Mouse (Mus musculus): ENCODE data around the gene Acad12.
"Not testable (repeated sequence)": the region's sequence is repeated elsewhere in the genome, so short reads cannot be mapped to it uniquely, and the experiment has no call there.

Acad12 gene

DNA sequence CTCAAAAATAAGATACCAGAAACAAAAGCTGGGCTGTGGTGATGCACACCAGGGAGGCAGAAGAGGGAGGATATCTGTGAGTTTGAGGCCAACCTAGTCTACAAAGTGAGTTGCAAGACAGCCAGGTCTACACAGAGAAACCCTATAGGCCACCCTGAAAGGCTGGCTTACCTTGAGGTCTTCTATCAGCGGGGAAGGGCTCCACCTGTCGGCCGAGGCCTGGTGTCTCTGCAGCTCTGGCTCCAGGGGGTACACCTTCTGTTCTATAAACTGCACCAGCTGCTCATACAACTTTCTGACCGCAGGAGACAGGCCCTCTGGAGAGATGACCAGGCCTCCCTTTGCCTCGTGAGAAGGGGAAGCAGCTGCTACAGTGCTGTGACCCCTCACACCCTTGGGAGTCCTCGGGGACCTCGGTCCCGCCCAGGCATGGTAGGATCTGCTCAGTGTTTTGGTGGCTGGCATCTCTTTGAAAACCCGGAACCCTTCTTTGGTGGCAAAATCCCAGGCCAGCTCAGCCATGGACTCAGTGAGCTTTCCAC, 12.4 kb upstream of the Acad12 start:
- POLR2A ChIA-PET: not testable (repeated sequence)
- CTCF ChIA-PET: interaction anchor here in 3 of 4 experiments (0.5 to 1.1 kb wide), 4 partner anchors 39 to 632 kb away, joined by 3 read pairs; no protein-coding TSS in a partner anchor

GRCm38 (mm10) chr5:121627871-121628270, 9.1 kb upstream of the Acad12 start:
- CTCF ChIA-PET: interaction anchor here in 1 of 4 experiments (0.5 kb wide), 1 partner anchor 432 kb away, joined by 3 read pairs; no protein-coding TSS in a partner anchor
- POLR2A ChIA-PET: interaction anchor here in 1 of 4 experiments (0.7 to 1.0 kb wide), 2 partner anchors 8 to 10 kb away, joined by 3 read pairs; no protein-coding TSS in a partner anchor

DNA sequence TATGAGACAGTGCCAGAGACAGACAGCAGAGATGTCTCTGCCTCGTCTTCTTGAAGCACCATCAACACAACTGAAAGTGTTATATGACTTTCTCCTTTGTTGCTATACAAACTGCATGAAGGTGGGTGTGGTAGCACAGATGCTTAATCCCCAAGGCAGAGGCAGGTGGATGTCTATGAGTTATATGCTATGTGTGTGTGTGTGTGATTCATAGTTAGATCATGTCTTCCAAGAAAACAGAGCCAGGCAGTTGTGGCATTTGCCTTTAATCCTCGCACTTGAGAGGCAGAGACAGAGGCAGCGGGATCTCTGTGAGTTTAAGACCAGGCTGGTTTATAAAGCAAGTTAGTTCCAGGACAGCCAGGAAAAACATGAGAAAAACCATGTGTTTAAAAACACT, 4.5 kb upstream of the Acad12 start:
- ChIA-PET CTCF (interaction anchor here in 1 of 4 experiments (0.7 kb wide), 1 partner anchor 1284 kb away, joined by 8 read pairs; no protein-coding TSS in a partner anchor), POLR2A (interaction anchor here in 1 of 4 experiments (1.0 kb wide), 1 partner anchor 30 kb away, joined by 3 read pairs; the partner anchor contains the start of gene Aldh2)

DNA sequence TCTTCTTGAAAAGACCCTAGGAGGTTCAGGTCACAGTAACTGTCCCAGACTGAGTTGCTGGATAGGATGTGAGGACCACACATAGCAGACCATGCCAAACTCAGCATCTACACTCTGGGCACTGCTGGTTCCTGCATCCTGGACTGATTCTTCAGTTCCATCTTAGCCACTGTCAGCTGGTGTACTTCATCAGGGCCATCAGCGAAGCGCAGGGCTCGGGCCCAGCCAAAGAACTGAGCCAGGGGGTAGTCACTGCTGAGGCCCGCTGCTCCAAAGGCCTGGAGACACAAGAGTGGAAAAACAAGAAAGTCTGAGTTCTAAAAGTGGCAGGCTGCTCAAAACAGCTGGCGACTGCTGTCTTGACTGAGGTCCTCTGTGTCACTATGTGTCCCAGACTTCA, 2.4 kb upstream of the Acad12 start:
- ChIA-PET POLR2A (interaction anchor here (0.6 to 3.0 kb wide), 7 partner anchors 12 to 593 kb away, joined by 3 to 16 read pairs (median 6); no protein-coding TSS in a partner anchor), CTCF (interaction anchor here in 2 of 4 experiments (0.6 to 1.3 kb wide), 2 partner anchors 18 to 22 kb away, joined by 3 to 8 read pairs; no protein-coding TSS in a partner anchor)

- CTCF ChIA-PET: interaction anchor here in 2 of 4 experiments (0.6 to 0.7 kb wide), 3 partner anchors 109 to 311 kb away, joined by 3 to 5 read pairs (median 4); no protein-coding TSS in a partner anchor
- POLR2A ChIA-PET: interaction anchor here in 1 of 4 experiments (0.6 kb wide), 1 partner anchor 25 kb away, joined by 3 read pairs; no protein-coding TSS in a partner anchor
Observed at GRCm38 (mm10) chr5:121614921-121615320, 3.8 kb downstream of the Acad12 start.

DNA sequence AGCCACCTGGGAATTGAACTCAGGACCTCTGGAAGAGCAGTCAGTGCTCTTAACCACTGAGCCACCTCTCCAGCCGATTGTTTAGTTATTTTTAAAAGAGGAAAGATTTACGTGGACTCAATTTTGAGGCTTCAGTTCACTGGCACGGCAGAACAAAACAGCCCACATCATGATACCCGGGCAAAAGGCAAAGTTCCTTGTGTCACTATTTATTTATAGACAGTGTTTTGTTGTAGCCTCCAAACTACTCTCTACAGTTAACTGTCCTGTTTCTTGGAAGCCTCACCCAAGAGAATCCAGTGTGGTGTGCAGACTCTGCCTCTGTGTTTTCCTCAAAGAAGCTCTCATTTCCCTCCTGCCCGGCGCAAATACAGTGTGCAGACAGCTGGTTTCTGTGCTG, 6.7 kb downstream of the Acad12 start:
- CTCF ChIA-PET: interaction anchor here in 1 of 4 experiments (0.8 kb wide), 1 partner anchor 12 kb away, joined by 3 read pairs; no protein-coding TSS in a partner anchor
- POLR2A ChIA-PET: interaction anchor here in 2 of 4 experiments (0.5 to 0.6 kb wide), 2 partner anchors 187 to 238 kb away, joined by 3 read pairs; no protein-coding TSS in a partner anchor

DNA sequence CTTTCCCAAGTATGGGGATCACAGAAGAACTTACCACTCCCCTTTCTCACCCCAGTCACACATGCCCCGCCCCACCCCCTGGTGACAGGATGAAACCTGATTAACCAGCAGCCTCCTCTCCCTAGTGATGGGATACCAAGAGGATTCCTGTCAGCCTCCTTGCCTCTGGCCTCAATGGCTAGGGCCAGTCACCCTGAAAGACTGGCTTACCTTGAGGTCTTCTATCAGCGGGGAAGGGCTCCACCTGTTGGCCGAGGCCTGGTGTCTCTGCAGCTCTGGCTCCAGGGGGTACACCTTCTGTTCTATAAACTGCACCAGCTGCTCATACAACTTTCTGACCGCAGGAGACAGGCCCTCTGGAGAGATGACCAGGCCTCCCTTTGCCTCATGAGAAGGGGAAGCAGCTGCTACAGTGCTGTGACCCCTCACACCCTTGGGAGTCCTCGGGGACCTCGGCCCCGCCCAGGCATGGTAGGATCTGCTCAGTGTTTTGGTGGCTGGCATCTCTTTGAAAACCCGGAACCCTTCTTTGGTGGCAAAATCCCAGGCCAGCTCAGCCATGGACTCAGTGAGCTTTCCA, 9.1 kb downstream of the Acad12 start:
- ChIA-PET POLR2A (interaction anchor here in 1 of 4 experiments (1.1 kb wide), 1 partner anchor 66 kb away, joined by 5 read pairs; no protein-coding TSS in a partner anchor), CTCF (interaction anchor here in 1 of 4 experiments (0.6 kb wide), 3 partner anchors 8 to 114 kb away, joined by 3 to 4 read pairs (median 3); no protein-coding TSS in a partner anchor)

DNA sequence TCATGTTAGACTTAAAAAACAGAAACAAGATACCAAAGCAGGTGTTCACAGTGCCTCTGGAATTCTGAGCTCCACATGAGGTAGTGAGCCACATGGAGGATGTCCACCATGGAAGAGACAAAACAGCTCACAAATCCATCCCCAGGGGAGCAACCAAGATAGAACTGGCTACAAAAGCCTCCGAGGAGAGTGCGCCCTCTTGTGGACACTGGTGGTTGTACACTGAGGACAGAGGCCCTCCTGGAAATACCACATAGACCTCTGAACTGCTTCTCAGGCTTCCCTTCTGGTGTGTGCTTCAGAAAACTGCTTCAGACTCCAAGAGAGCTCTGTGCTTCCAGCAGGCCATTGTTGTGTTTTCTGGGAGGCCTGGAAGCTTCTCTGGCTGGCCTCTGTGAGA, 12.6 kb downstream of the Acad12 start:
- ChIA-PET POLR2A (interaction anchor here in 3 of 4 experiments (0.6 to 1.2 kb wide), 8 partner anchors 13 to 794 kb away, joined by 3 to 7 read pairs (median 3); partner anchors contain the start of gene Adam1b (in 1 of the 3)), CTCF (interaction anchor here (0.5 to 1.4 kb wide), 44 partner anchors 8 to 1212 kb away, joined by 3 to 8 read pairs (median 3); partner anchors contain the start of genes Aldh2 (in 1 of the 4), Erp29 (in 1 of the 4) and Tmem116 (in 1 of the 4))

- ChIA-PET CTCF (interaction anchor here in 1 of 4 experiments (0.9 kb wide), 1 partner anchor 18 kb away, joined by 3 read pairs; no protein-coding TSS in a partner anchor), POLR2A (interaction anchor here in 1 of 4 experiments (0.6 kb wide), 1 partner anchor 43 kb away, joined by 3 read pairs; no protein-coding TSS in a partner anchor)
Observed at GRCm38 (mm10) chr5:121603815-121604214, 14.9 kb downstream of the Acad12 start.

DNA sequence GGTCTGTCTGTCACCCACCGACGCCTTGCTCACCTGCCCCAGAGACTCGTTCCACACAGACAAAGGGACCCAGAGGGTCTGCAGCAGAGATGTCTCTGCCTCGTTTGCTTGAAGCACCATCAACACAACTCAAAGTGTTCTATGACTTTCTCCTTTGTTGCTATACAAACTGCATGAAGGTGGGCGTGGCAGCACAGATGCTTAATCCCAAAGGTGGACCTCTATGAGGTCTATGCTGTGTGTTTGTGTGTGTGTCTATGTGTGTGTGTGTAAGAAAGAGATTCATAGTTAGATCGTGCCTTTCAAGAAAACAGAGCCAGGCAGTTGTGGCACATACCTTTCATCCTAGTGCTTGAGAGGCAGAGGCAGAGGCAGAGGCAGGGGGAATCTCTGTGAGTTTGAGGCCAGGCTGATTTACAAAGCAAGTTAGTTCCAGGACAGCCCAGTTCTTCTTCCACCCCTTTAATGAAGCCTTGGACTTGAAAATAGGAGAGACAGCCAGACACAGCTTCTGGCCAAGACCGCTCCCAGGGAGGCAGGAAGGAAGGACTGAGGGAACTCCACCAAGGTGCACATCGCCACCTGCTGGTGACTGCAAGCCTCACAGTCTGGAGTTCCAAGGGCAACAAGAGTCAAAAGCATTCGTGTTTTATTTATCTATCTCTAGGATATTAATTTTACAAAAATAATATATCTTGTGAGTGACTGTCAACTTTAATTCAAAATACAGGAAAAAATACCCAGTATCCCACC, 17.0 kb downstream of the Acad12 start:
- CTCF ChIA-PET: interaction anchor here (0.6 to 2.5 kb wide), 36 partner anchors 8 to 153 kb away, joined by 3 to 18 read pairs (median 4); partner anchors contain the start of genes Aldh2 (in 2 of the 4) and Acad12 (in 1 of the 4)
- POLR2A ChIA-PET: interaction anchor here in 2 of 4 experiments (0.7 to 2.5 kb wide), 5 partner anchors 8 to 227 kb away, joined by 3 to 9 read pairs (median 3); partner anchors contain the start of gene Aldh2 (in 1 of the 2)

- ChIA-PET POLR2A (interaction anchor here in 3 of 4 experiments (0.7 to 2.1 kb wide), 14 partner anchors 9 to 201 kb away, joined by 3 to 16 read pairs (median 4); partner anchors contain the start of genes Acad12 (in 1 of the 3) and Naa25 (in 1 of the 3)), CTCF (interaction anchor here in 2 of 4 experiments (0.6 to 1.2 kb wide), 4 partner anchors 10 to 65 kb away, joined by 3 to 8 read pairs (median 4); no protein-coding TSS in a partner anchor)
Observed at GRCm38 (mm10) chr5:121598871-121599610, 19.7 kb downstream of the Acad12 start.

- ChIA-PET POLR2A (interaction anchor here in 3 of 4 experiments (0.7 to 2.1 kb wide), 11 partner anchors 8 to 154 kb away, joined by 3 to 16 read pairs (median 5); no protein-coding TSS in a partner anchor), CTCF (interaction anchor here in 2 of 4 experiments (0.5 to 1.0 kb wide), 3 partner anchors 8 to 57 kb away, joined by 3 read pairs; no protein-coding TSS in a partner anchor)
Observed at GRCm38 (mm10) chr5:121597991-121598537, 20.7 kb downstream of the Acad12 start.

- CTCF ChIA-PET: interaction anchor here in 2 of 4 experiments (0.5 to 1.0 kb wide), 2 partner anchors 9 to 56 kb away, joined by 3 read pairs; no protein-coding TSS in a partner anchor
Observed at GRCm38 (mm10) chr5:121597332-121597731, 21.4 kb downstream of the Acad12 start.

GRCm38 (mm10) chr5:121596226-121596625, 22.5 kb downstream of the Acad12 start:
- CTCF ChIA-PET: interaction anchor here in 2 of 4 experiments (0.7 to 1.2 kb wide), 3 partner anchors 10 to 59 kb away, joined by 3 to 4 read pairs (median 3); no protein-coding TSS in a partner anchor

More at GRCm38 (mm10) chr5:121597332-121597731, 21.4 kb downstream of the Acad12 start:
- POLR2A ChIA-PET: interaction anchor here in 1 of 4 experiments (0.6 to 0.7 kb wide), 2 partner anchors 98 to 150 kb away, joined by 4 to 8 read pairs; no protein-coding TSS in a partner anchor

DNA sequence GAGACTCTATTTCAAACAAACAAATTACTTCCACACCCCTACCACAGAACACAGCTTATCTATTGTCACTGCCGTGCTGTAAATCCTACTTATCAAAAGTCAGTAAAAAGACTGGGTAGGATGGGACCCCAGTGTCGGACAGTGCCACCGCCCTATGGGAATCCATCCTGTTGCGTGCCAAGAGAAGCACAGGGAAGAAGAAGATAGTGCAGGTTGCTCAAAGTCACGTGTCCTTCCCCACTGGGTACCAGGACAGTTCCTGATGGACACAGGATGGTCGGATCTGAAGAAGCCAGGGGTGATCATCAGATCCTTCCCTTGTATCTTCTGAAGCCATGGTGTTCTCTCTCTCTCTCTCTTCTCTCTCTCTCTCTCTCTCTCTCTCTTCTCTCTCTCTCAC, 23.0 kb downstream of the Acad12 start:
- ChIA-PET CTCF (interaction anchor here in 3 of 4 experiments (0.5 to 1.2 kb wide), 4 partner anchors 10 to 394 kb away, joined by 3 to 4 read pairs (median 3); no protein-coding TSS in a partner anchor), POLR2A (interaction anchor here in 3 of 4 experiments (0.5 to 1.2 kb wide), 10 partner anchors 8 to 1541 kb away, joined by 3 to 4 read pairs (median 3); no protein-coding TSS in a partner anchor)

More at GRCm38 (mm10) chr5:121596226-121596625, 22.5 kb downstream of the Acad12 start:
- POLR2A ChIA-PET: interaction anchor here in 2 of 4 experiments (0.5 to 1.2 kb wide), 9 partner anchors 9 to 318 kb away, joined by 3 to 4 read pairs (median 3); partner anchors contain the start of genes Erp29 (in 1 of the 2) and Tmem116 (in 1 of the 2)

Data from embryonic stem cell, embryonic (primary cell).